Mouse (Mus musculus) lung, postnatal 25 days (tissue): ENCODE results near the gene Rpa3.

Experiments
- DNase-seq: peaks from one replicate; pipeline ENCODE4 v3.0.0; 2022; ENCODE audit warnings: low spot score

Rpa3 gene

DNA sequence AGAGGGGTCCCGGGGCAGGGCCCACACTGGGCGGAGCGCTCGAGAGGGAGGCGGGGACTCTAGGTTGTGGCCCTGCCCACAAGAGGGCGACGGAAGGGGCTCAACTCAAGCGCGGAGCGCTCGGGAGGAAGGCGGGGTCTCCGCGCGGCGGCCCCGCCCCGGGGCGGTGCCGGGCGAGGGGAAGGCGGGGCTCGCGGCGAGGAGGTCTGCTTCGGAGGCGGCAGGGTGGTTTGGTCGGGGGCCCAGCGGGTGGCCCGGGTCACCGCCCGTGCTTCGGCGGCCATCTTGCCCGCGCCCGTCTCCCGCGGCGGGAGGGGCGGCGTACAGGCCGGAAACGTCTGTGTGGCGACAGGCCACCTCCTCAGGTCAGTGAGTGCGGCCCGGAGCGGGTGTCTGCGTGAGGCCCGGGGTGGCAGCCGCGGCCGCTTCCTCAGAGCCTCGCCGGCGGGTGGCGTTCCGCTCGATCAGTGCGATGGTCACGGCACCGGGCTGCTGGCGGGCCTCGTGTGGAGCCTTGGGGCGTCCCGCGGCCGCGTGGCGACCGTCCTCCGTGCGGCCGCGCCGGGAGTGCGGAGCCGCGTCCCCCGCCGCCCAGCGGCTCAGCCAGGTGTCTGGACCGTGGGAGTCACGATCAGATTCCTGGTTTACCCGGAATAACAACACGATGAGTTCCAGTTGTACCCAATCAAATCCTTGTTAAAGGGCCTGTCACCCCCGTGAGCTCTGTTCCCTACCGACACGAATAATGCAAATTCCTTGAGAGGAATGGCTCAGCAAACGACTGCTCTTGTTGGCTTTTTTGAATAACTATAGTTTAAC, 49.7 kb downstream of the Rpa3 start, which contains the start of gene Mios:
Gene Mios, plus strand, starts transcription at position 176 of the 819 bp plus-strand sequence.
- peak; percentile 87 for DNase-seq
